Mouse (Mus musculus) heart, postnatal 36 days (tissue): ENCODE results near the gene Trhr2. TPM values are rescaled to one million over a fixed set of nuclear protein-coding genes. Genes with fewer than 3 reads are reported as not detected.
"Not testable (repeated sequence)": the region's sequence is repeated elsewhere in the genome, so short reads cannot be mapped to it uniquely, and the experiment has no call there.

Source experiments
- DNase-seq, 2 experiments: peaks; one replicate each; pipeline ENCODE4 v3.0.0; 2021 to 2022
- intact Hi-C: fragments of 180-260 bp; cut with DNase I; formaldehyde crosslinking; loops from one replicate; pipeline ENCODE4 v1.15.1; 2025
- total RNA-seq, 2 experiments: library from RNA; stranded (reverse); gene quantifications; 2 replicates each; pipeline ENCODE4 v1.2.3; 2021

Trhr2 gene
- total RNA-seq, 2 experiments from 2014 or later = not detected

DNA sequence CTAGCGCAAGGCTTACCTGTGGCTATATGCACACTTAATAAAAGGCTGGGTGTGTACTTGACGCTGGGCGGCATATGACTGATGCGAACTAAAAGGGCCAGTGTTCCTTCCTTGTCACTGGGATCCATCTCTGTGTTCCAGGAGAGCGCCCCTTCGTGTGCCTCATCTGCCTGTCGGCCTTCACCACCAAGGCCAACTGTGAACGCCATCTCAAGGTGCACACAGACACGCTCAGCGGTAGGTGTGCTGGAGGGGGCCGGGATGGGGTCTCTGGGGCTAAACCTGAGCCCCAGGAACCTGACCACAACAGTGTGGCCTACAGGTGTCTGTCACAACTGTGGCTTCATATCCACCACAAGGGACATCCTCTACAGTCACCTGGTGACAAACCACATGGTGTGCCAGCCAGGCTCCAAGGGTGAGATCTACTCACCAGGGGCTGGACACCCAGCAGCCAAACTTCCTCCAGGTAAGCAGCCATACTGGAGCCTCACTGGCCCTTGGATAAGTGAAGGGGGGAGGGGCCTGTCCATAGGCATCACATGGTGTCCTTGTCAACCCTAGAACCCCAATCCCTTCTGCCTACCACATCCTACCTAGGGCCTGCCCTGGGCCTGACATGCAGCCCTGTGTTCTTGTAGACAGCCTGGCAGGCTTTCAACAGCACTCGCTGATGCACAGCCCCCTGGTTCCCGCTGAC, 25.6 kb downstream of the Trhr2 start:
- DNase-seq = no peak
- intact Hi-C loops = loop anchor here (5.0 kb wide), 1 partner anchor 358 kb away; no protein-coding TSS in a partner anchor

DNA sequence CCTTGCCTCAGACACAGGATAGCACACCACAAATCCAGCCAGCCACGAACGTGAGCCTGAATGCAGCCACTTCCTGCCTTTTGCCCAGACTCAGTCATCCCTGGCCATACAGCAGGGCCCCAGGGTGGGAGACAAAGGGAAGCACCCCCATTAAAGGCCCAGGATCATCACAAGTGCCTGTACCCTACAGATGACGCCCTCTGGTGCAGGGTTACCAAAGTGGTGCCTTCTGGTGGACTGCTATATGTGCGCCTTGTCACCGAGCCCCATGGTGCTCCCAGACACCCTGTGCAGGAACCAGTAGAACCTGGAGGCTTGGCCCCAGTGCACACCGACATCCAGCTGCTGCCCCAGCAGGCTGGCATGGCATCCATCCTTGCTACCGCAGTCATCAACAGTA, 27.0 kb downstream of the Trhr2 start:
- intact Hi-C loops = loop anchor here (1.0 to 5.0 kb wide), 2 partner anchors 60 to 356 kb away; no protein-coding TSS in a partner anchor
- no peak for DNase-seq

DNA sequence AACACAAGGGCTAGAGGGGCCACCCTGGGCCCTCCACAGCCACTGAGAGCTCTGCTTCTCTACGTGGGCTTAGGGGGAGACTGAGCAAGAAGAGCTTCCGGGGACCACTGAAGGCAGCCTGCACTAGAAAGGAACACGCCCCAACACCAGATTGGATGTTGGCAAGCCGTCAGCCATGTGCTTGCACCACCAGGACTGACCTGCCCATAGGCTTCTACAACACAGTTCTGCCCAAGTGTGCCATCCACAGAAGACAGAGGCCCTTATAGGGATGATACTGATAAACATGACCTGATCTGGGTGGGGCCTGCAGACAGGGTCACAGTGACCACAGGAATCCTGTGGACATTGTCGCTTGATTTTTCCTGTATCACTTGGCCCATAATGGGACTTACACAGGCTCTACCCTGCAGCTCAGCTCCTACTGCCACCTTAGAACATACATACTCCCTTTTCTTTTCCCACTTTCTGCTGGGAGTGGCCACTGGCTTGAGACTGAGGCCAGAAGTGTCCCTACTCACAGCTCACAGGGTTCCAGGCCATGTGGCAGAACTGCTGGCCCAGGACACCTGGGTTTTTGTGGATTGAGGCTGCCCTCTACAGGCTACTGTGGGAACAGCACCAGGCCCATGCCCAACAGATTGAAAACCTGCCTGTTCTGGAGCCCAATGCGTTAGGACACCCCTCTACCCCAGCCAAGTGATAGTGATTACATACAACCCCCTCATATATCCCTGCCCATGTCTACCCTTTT, 27.6 kb downstream of the Trhr2 start:
- DNase-seq = peak; percentile 92 to 94
- intact Hi-C loops = loop anchor here (1.0 to 5.0 kb wide), 2 partner anchors 60 to 356 kb away; no protein-coding TSS in a partner anchor

DNA sequence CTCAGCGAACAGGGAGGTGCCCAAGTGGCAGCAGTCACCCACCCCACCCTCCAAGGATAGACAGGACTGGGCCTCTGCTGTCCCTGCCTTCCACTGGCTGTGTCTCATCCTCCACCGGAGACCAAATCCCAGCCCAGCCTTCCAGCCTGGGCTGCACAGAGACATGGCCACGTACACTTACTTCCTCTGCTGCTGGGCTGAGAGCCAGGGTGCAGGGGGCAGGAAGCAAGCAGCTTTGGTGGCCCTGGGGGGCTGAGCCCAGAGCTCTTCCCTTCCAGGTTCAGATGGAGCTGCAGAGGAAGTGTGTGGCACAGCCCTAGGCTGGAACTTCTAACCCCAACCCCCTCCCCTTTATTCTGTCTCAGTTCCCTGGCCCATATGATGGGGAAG, 29.4 kb downstream of the Trhr2 start:
- intact Hi-C loops = loop anchor here (5.0 kb wide), 1 partner anchor 354 kb away; no protein-coding TSS in a partner anchor
- DNase-seq = peak; percentile 64 to 69

DNA sequence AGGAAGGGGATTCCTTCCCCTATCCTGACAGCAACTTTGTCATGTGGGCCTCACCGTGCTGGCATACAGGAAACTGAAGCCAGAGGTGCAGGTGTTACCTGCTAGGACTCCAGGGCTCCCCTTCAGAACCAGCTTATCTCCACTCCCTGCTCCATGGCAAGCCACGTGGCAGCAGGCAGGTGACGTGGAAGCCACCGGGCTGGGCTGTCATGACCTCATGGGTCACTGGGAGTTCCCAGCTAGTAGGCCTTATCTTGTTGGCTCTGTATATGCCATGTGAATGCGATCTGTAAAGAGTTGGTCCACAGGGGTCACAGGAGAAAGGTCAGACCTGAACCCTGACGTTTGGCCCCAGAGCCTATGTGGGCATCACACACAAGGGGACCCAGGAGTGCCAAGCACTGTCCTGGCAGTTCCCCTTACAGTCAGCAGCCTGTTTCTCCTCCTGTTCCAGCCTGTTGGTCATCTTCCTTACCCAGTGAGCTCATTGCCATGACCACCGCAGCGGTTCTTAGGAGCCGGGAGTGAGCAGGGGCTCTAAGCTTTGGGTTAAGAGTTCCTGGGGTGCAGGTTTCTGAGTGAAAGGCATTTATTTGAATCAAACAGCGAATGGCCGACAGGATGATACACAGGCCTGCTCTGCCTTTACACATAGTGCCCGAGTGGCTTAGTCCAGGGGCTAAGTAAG, 30.0 kb downstream of the Trhr2 start:
- no peak for DNase-seq
- intact Hi-C loops = loop anchor here (5.0 kb wide), 1 partner anchor 353 kb away; no protein-coding TSS in a partner anchor

DNA sequence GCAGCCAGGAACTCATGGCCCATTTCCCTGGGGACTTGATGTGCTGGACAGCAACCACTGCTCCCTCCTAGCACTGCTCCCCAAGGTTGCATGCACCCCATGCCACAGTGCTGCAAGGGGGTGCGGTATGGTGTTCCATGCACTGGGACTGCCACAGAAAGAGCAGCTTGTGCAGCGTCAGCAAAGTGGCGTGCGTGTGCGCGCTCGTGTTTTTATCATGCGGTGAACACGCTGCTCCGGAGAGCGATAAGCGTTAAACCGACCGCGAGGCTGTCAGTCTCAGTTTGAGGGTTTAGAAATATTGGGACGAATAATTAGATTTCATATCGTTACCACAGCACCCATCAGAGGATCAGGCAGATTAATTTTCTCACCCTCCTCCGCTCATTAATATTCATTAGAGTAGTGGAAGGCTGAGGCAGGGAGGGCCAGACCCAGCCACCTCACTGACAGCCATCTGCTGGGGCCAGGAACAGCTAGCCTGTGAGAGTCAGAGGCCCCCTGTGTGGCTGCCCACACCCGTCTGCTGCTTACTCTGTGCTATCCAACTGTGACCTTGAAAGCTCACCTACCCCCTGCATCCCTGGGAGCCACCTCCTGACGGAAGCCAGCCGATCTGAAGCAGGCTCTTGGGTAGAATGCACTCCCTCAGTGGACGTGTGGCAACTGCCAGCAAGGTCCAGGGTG, 30.9 kb downstream of the Trhr2 start:
- intact Hi-C loops = loop anchor here (5.0 kb wide), 1 partner anchor 352 kb away; no protein-coding TSS in a partner anchor
- DNase-seq = no peak

- intact Hi-C loops = no loop called here
- DNase-seq = no peak
Observed at GRCm38 (mm10) chr8:122329072-122329471, 31.5 kb downstream of the Trhr2 start.

- no peak for DNase-seq
- intact Hi-C loops = no loop called here
Observed at GRCm38 (mm10) chr8:122326114-122326542, 34.4 kb downstream of the Trhr2 start.

DNA sequence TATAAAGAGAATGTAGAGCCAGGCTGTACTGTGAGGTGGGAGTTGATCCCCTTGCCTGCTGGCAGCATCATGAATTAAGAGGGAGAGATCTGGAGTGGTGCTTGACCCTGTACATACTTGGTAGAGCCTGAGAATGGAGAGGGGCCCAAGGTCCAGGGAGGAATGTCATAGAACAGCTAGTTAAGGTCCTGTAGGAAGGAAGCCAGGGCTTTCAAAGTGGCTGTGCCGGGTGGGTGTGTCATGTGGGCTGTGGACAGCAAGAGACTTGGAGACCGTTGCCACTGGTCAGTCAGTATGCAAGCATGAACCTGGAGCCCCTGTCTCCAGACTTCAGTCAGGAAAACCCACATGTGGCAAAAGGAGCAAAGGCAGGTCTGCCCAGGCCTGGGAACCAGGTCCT, 35.4 kb downstream of the Trhr2 start:
- DNase-seq = no peak
- intact Hi-C loops = no loop called here

- intact Hi-C loops, DNase-seq: not testable (repeated sequence)
Observed at GRCm38 (mm10) chr8:122323951-122324402, 36.6 kb downstream of the Trhr2 start.

DNA sequence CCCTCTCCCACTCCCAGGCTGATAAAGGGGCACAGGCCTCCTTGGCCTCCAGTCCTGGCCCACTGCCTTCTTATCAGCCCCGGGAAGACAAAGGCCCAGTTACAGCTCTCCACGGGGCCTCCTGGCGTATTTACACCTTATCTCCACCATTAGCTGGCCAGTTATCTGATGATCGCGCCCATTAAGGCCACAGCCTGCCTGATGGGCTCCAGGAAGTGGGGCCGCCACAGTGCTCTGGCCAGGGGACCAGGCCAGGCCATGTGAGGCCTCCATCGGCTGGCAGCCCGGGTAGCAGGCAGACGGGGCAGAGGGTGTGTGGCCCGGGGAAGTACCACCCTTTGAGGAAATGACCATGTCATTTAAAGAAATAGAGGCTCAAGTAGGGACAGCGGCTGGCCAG, 37.8 kb downstream of the Trhr2 start:
- intact Hi-C loops = no loop called here
- no peak for DNase-seq

GRCm38 (mm10) chr8:122322126-122322525, 38.4 kb downstream of the Trhr2 start:
- DNase-seq = no peak
- intact Hi-C loops = no loop called here

- intact Hi-C loops = no loop called here
- DNase-seq = no peak
Observed at GRCm38 (mm10) chr8:122321455-122321921, 39.1 kb downstream of the Trhr2 start.

DNA sequence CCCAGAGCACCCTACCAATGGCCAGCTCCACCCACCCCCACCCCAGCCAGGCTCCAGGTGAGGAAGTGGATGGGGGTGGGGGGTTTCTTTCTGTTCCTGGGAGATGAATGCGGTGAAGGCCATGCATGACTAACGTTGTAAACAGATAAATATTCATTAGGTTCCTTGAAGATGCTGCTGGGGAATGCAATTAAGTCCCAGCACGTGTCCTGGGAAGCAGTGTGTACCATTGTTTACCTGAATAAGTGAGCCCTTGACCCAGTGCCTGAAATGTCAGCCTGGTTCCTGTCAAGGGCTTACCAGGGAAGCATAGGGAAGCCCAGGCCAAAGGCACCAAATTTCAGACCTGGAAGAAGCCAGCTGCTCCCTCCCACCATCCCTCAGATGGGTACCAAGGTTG, 40.0 kb downstream of the Trhr2 start:
- no peak for DNase-seq

GRCm38 (mm10) chr8:122319708-122320075, 40.9 kb downstream of the Trhr2 start:
- intact Hi-C loops = no loop called here

More for the DNA sequence above, 40.0 kb downstream of the Trhr2 start:
- intact Hi-C loops = no loop called here

DNA sequence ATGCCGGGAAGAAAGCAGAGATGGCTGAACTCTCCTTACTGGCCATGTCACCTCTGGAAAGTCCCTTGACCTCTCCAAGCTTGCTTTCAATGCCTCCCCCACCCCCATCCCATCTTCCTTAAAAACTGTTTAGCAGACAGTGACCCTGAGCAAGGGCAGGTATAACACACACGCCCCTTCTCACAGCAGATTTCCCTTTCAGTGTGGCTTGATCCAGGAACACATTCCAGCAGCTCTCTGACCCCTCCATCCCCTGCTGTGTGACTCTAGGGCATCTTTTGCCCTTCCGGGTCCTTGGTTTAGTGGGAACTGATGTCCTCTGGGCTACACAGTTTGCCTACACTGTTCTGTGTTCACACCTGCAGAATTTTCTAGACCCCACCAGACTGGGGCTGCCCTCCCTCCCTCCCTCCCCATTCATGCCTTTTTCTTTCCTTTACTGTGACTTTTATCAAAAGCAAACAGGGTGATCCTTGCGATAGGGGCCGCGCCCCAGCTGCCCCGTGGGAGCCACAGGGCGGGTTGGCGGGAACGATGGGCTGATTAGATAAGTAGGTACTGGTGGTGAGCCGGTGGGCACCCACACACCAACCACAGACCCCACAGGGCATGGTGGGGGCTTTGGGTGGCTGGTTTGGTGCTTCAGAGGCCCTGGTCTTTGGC, 41.4 kb downstream of the Trhr2 start:
- intact Hi-C loops = no loop called here
- no peak for DNase-seq

More at GRCm38 (mm10) chr8:122319708-122320075, 40.9 kb downstream of the Trhr2 start:
- DNase-seq = no peak

- intact Hi-C loops = no loop called here
- DNase-seq = no peak
Observed at GRCm38 (mm10) chr8:122317918-122318475, 42.5 kb downstream of the Trhr2 start.

DNA sequence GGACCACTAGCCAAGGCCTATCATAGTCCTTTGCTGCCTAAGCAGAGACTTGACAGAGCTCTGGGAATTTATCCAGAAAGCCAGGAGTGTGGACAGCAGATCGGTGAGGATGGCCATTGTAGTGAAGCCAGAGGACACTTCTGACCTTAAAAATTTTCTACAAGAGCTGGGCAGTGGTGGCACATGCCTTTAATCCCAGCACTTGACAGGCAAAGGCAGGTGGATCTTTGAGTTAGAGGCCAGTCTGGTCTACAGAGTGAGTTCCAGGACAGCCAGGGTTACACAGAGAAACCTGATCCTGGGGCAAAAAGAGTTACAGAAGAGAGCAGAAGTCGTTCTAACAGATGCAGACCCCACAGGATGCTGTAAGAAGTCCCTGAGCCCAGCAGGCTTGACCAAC, 44.1 kb downstream of the Trhr2 start:
- DNase-seq = no peak
- intact Hi-C loops = no loop called here

DNA sequence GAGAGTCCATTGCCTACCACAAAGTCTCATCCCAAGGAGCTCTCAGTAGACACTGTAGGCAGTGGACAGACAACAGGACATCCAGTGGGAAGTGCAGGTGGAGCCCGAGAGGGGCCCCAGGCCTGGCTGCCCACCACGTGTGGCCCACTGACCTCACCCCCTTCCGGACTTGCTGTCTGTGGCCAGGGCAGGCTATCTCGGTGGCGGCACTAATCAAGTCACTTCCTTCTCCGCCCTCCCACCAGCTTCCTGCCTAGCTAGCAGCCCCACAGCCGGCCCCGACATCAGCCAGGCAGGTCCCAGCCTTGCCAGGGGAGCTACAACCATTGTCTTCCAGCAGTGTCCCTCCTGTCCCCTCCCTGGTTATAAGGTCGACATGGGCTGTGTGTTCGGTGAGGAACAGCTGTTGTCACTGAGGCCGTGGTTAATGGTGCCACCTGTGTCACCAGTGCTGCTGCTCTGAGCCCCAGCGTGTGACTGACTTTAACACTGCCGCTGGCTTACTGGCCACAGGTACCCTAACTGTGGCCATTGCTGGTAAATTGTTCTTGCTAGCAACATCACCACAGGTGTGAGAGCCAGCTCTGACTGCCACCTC, 45.5 kb downstream of the Trhr2 start:
- intact Hi-C loops = loop anchor here (2.0 kb wide), 2 partner anchors 16 to 30 kb away; no protein-coding TSS in a partner anchor
- DNase-seq = peak; percentile 38 to 48
